Mouse (Mus musculus): ENCODE measurements at regions not wholly inside any gene's neighbourhood (a gene's known extent, or its start where the extent isn't known, plus 50 kb on each side); places are given as distances from the start of the nearest gene placed in this dataset.

GRCm38 (mm10) chr5:101596996-101597395, 67.8 kb downstream of the Nkx6-1 start:
- no peak for DNase-seq (ENCODE audit: extremely low read depth, insufficient read length, low spot score)

GRCm38 (mm10) chr5:101591236-101591635, 73.6 kb downstream of the Nkx6-1 start:
- DNase-seq (ENCODE audit: extremely low read depth, insufficient read length, low spot score), result no peak

GRCm38 (mm10) chr5:101590341-101591124, 74.3 kb downstream of the Nkx6-1 start:
- DNase-seq (ENCODE audit: extremely low read depth, insufficient read length, low spot score), result no peak

- no peak for DNase-seq (ENCODE audit: extremely low read depth, insufficient read length, low spot score)
These were observed 91.8 kb downstream of the Nkx6-1 start for GRCm38 (mm10) chr5:101572966-101573365.

- DNase-seq (ENCODE audit: extremely low read depth, insufficient read length, low spot score), result no peak
These were observed 99.0 kb downstream of the Nkx6-1 start for GRCm38 (mm10) chr5:101565770-101566169.

GRCm38 (mm10) chr5:101560366-101560765, 104.4 kb downstream of the Nkx6-1 start:
- no peak for DNase-seq (ENCODE audit: extremely low read depth, insufficient read length, low spot score)

- DNase-seq (ENCODE audit: extremely low read depth, insufficient read length, low spot score), result no peak
These were observed 106.4 kb downstream of the Nkx6-1 start for GRCm38 (mm10) chr5:101558279-101558987.

GRCm38 (mm10) chr5:101557156-101557555, 107.6 kb downstream of the Nkx6-1 start:
- no peak for DNase-seq (ENCODE audit: extremely low read depth, insufficient read length, low spot score)

GRCm38 (mm10) chr5:101543326-101543725, 121.5 kb downstream of the Nkx6-1 start:
- no peak for DNase-seq (ENCODE audit: extremely low read depth, insufficient read length, low spot score)

GRCm38 (mm10) chr5:101539818-101540217, 125.0 kb downstream of the Nkx6-1 start:
- no peak for DNase-seq (ENCODE audit: extremely low read depth, insufficient read length, low spot score)

- no peak for DNase-seq (ENCODE audit: extremely low read depth, insufficient read length, low spot score)
These were observed 125.6 kb downstream of the Nkx6-1 start for GRCm38 (mm10) chr5:101539254-101539549.

- no peak for DNase-seq (ENCODE audit: extremely low read depth, insufficient read length, low spot score)
These were observed 126.2 kb downstream of the Nkx6-1 start for GRCm38 (mm10) chr5:101538410-101539253.

GRCm38 (mm10) chr5:101537518-101538380, 127.0 kb downstream of the Nkx6-1 start:
- DNase-seq (ENCODE audit: extremely low read depth, insufficient read length, low spot score), result no peak

- no peak for DNase-seq (ENCODE audit: extremely low read depth, insufficient read length, low spot score)
These were observed 129.3 kb downstream of the Nkx6-1 start for GRCm38 (mm10) chr5:101535451-101535850.

GRCm38 (mm10) chr5:101525346-101525745, 139.4 kb downstream of the Nkx6-1 start:
- DNase-seq (ENCODE audit: extremely low read depth, insufficient read length, low spot score), result no peak

GRCm38 (mm10) chr5:101524670-101525069, 140.1 kb downstream of the Nkx6-1 start:
- no peak for DNase-seq (ENCODE audit: extremely low read depth, insufficient read length, low spot score)

GRCm38 (mm10) chr5:101523902-101524301, 140.9 kb downstream of the Nkx6-1 start:
- DNase-seq (ENCODE audit: extremely low read depth, insufficient read length, low spot score), result no peak

- no peak for DNase-seq (ENCODE audit: extremely low read depth, insufficient read length, low spot score)
These were observed 141.3 kb downstream of the Nkx6-1 start for GRCm38 (mm10) chr5:101523490-101523889.

GRCm38 (mm10) chr5:101520935-101521655, 143.7 kb downstream of the Nkx6-1 start:
- DNase-seq (ENCODE audit: extremely low read depth, insufficient read length, low spot score), result no peak

All from 3134 (cell line).